Mouse (Mus musculus) MEL (cell line): ENCODE data around the gene Trpm3. TPM values are rescaled to one million over a fixed set of nuclear protein-coding genes. Genes with fewer than 3 reads are reported as not detected.

ENCODE experiments used
- DNase-seq: peaks from one replicate; pipeline ENCODE4 v3.0.0; 2011; ENCODE audit warnings: low read depth, low spot score
- H3K27ac ChIP-seq: 2 replicates; pipeline ENCODE4 v1.5.1; 2012; ENCODE audit warnings: low read depth, mild to moderate bottlenecking, control low read depth, low read length, moderate library complexity; ENCODE audit not compliant: control insufficient read depth
- H3K27me3 ChIP-seq, 2 experiments: fragments of 150-350 bp in 1 of 2; sonication (generic) in 1 of 2; 2 replicates each; pipeline ENCODE4 v1.6.1; 2012; ENCODE audit warnings: low read length in 2 of 2, mild to moderate bottlenecking in 2 of 2, improper control_type of control experiment in 1 of 2, moderate library complexity in 1 of 2; ENCODE audit not compliant: insufficient read depth in 2 of 2, control insufficient read depth in 1 of 2
- H3K36me3 ChIP-seq, 2 experiments: 2 replicates each; pipeline ENCODE4 v1.6.1; 2012 to 2014; ENCODE audit warnings: low read length in 2 of 2, improper control_type of control experiment in 1 of 2, inconsistent platforms in 1 of 2, mild to moderate bottlenecking in 1 of 2; ENCODE audit not compliant: insufficient read depth in 2 of 2, control insufficient read depth in 1 of 2
- H3K4me1 ChIP-seq, 2 experiments: fragments of 150-350 bp in 1 of 2; sonication (generic) in 1 of 2; 2 replicates each; pipeline ENCODE4 v1.6.1; 2012; ENCODE audit warnings: low read length in 2 of 2, improper control_type of control experiment in 1 of 2, mild to moderate bottlenecking in 1 of 2; ENCODE audit not compliant: insufficient read depth in 2 of 2, control insufficient read depth in 1 of 2
- H3K4me3 ChIP-seq, 2 experiments: fragments of 150-350 bp in 1 of 2; sonication (generic) in 1 of 2; 2 replicates each; pipeline ENCODE4 v1.5.1; 2012; ENCODE audit warnings: low read depth in 2 of 2, low read length in 2 of 2, mild to moderate bottlenecking in 2 of 2, moderate library complexity in 2 of 2, control low read depth in 1 of 2, improper control_type of control experiment in 1 of 2; ENCODE audit not compliant: control insufficient read depth in 1 of 2, insufficient read depth in 1 of 2
- H3K79me2 ChIP-seq: 2 replicates; pipeline ENCODE4 v1.6.1; 2012; ENCODE audit warnings: mild to moderate bottlenecking, low read length, moderate library complexity; ENCODE audit not compliant: control insufficient read depth, poor library complexity, insufficient read depth
- H3K9ac ChIP-seq: 2 replicates; pipeline ENCODE4 v1.6.1; 2012; ENCODE audit warnings: low read depth, mild to moderate bottlenecking, control low read depth, low read length, moderate library complexity; ENCODE audit not compliant: control insufficient read depth, poor library complexity, severe bottlenecking
- H3K9me3 ChIP-seq: fragments of 150-350 bp; sonication (generic); replicated peaks from 2 replicates; pipeline ENCODE4 v1.6.1; 2012; ENCODE audit warnings: mild to moderate bottlenecking, low read length, improper control_type of control experiment, moderate library complexity; ENCODE audit not compliant: insufficient read depth
- ELF1 ChIP-seq: IDR thresholded peaks from 2 replicates; pipeline ENCODE4 v1.6.1; 2014; ENCODE audit warnings: low read depth, mild to moderate bottlenecking, inconsistent platforms, low read length, improper control_type of control experiment, moderate library complexity
- GABPA ChIP-seq: IDR thresholded peaks from 2 replicates; pipeline ENCODE4 v1.6.1; 2012; ENCODE audit warnings: low read depth, mild to moderate bottlenecking, inconsistent platforms, low read length, improper control_type of control experiment, moderate library complexity
- GATA1 ChIP-seq: IDR thresholded peaks from 2 replicates; pipeline ENCODE4 v1.6.1; 2011; ENCODE audit warnings: low read depth, low read length, improper control_type of control experiment
- JUND ChIP-seq: IDR thresholded peaks from 2 replicates; pipeline ENCODE4 v1.6.1; 2011; ENCODE audit warnings: low read depth, mild to moderate bottlenecking, improper control_type of control experiment, low read length
- MAFK ChIP-seq: IDR thresholded peaks from 2 replicates; pipeline ENCODE4 v1.6.1; 2011; ENCODE audit warnings: low read depth, mild to moderate bottlenecking, low read length, improper control_type of control experiment, borderline replicate concordance
- MEF2A ChIP-seq: IDR thresholded peaks from 2 replicates; pipeline ENCODE4 v1.6.1; 2014; ENCODE audit warnings: low read depth, mild to moderate bottlenecking, inconsistent platforms, low read length, improper control_type of control experiment; ENCODE audit not compliant: poor library complexity, insufficient replicate concordance, severe bottlenecking; ENCODE audit errors: extremely low read depth
- MYB ChIP-seq: IDR thresholded peaks from 2 replicates; pipeline ENCODE4 v1.6.1; 2011; ENCODE audit warnings: mild to moderate bottlenecking, low read depth, low read length, improper control_type of control experiment
- NRF1 ChIP-seq: IDR thresholded peaks from 2 replicates; pipeline ENCODE4 v1.6.1; 2014; ENCODE audit warnings: low read depth, mild to moderate bottlenecking, inconsistent platforms, low read length, improper control_type of control experiment, moderate library complexity; ENCODE audit not compliant: poor library complexity, insufficient read depth, severe bottlenecking
- POLR2A ChIP-seq, 2 experiments: IDR thresholded peaks; 2 replicates each; pipeline ENCODE4 v1.6.1; 2011 to 2012; ENCODE audit warnings: low read length in 2 of 2, mild to moderate bottlenecking in 2 of 2, control low read depth in 1 of 2, improper control_type of control experiment in 1 of 2, low read depth in 1 of 2, moderate library complexity in 1 of 2; ENCODE audit not compliant: control insufficient read depth in 1 of 2, insufficient read depth in 1 of 2, poor library complexity in 1 of 2
- TBP ChIP-seq: IDR thresholded peaks from 2 replicates; pipeline ENCODE4 v1.8.0; 2011; ENCODE audit warnings: low read depth, low read length, improper control_type of control experiment
- USF1 ChIP-seq: IDR thresholded peaks from 2 replicates; pipeline ENCODE4 v1.6.1; 2014; ENCODE audit warnings: low read depth, mild to moderate bottlenecking, inconsistent platforms, low read length, improper control_type of control experiment, moderate library complexity
- ZC3H11A ChIP-seq: IDR thresholded peaks from 2 replicates; pipeline ENCODE4 v1.6.1; 2012; ENCODE audit warnings: low read depth, mild to moderate bottlenecking, inconsistent platforms, low read length, improper control_type of control experiment
- ZKSCAN1 ChIP-seq: IDR thresholded peaks from 2 replicates; pipeline ENCODE4 v1.6.1; 2012; ENCODE audit warnings: low read depth, mild to moderate bottlenecking, inconsistent platforms, low read length, improper control_type of control experiment, moderate library complexity
- polyA plus RNA-seq, 2 experiments: library from polyadenylated mRNA; stranded (reverse) in 1 of 2; unstranded in 1 of 2; fragments of >175 nt in 1 of 2; fragments of >200 nt in 1 of 2; gene quantifications; 2 replicates each; pipeline versions ENCODE4 v1.2.1 to v1.2.4; 2012; ENCODE audit warnings: low replicate concordance in 2 of 2, low read depth in 1 of 2; ENCODE audit not compliant: insufficient read length in 2 of 2, insufficient read depth in 1 of 2, missing spikeins in 1 of 2
- total RNA-seq: library from RNA; depleted of rRNA; stranded (reverse); fragments of 300-350 nt; gene quantifications from 2 replicates; pipeline ENCODE4 v1.2.3, GENCODE M21; 2012

Gene Trpm3
- total and polyA plus RNA-seq, 3 experiments, result not detected

- Histone ChIP-seq H3K9ac (no peak overlapping the region), H3K36me3 (no peaks in the 10 kb centered on the region), H3K4me3 (no peak overlapping the region), H3K27me3 (no peaks in the 10 kb centered on the region), H3K9me3 (no peaks in the 10 kb centered on the region), H3K27ac (no peak overlapping the region), H3K4me1 (no peaks in the 10 kb centered on the region), H3K79me2 (no peaks in the 10 kb centered on the region)
- no peak for DNase-seq
- no peak for TF ChIP-seq MYB
Observed at GRCm38 (mm10) chr19:22180136-22180535, 41.3 kb downstream of the Trpm3 start.

DNA sequence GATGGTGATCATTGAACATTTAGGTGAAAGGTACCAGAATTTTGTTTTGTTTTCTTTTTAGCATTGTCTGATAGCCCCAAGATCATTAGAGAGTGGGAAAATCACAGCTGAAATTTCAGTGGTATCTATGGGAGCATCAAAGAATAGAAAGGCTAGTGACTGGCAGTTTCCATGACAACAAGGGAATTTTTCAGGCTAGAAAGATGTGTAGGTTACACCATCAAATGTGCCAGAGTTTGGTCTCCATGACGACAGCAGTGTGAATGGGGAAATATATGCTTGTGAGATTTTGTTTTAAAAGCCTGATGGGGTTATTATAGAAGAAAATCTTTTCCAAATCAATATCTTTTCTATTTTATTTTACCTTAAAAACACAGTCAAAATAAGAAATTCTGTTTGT is 50.9 kb downstream of the Trpm3 start:
- no peak overlapping the region for H3K4me3 ChIP-seq
- H3K27ac ChIP-seq, result no peak overlapping the region
- H3K79me2 ChIP-seq, result no peaks in the 10 kb centered on the region
- DNase-seq, result no peak
- no peak overlapping the region for H3K9ac ChIP-seq
- H3K9me3 ChIP-seq, result no peaks in the 10 kb centered on the region
- TF ChIP-seq NRF1 (no peak), ELF1 (no peak), USF1 (no peak)
- no peaks in the 10 kb centered on the region for H3K4me1 ChIP-seq
- H3K27me3 ChIP-seq, result no peaks in the 10 kb centered on the region
- H3K36me3 ChIP-seq, result no peaks in the 10 kb centered on the region

DNA sequence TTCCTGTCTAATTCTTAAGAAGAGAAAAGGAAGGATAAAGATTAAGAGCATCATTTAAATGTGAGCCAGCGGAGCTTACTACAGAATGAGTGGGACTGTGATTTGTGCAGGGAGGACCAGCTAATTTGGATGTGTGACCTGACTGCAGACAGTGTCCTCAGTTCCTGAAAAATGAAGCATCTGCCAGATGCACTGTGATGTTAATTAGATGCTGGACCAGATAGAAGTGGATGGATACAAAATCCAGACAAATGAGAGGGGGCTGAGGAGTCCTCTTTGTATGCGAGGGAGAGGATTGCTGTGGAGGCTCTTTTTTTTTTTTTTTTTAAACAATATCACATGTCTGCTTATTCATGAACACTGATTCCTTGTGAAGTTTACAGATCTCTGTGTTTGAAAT is 83.7 kb downstream of the Trpm3 start:
- no peaks in the 10 kb centered on the region for H3K27me3 ChIP-seq
- no peak for TF ChIP-seq MEF2A
- no peak for TF ChIP-seq MAFK
- no peak for TF ChIP-seq JUND
- TF ChIP-seq GATA1, result no peak
- no peak for TF ChIP-seq GABPA
- no peak for TF ChIP-seq TBP
- TF ChIP-seq MYB, result no peak
- TF ChIP-seq ELF1, result no peak
- TF ChIP-seq NRF1, result no peak
- no peak for TF ChIP-seq POLR2A (IDR thresholded peaks at IDR 0.05; ENCODE audit: control insufficient read depth in 1 of 2, insufficient read depth in 1 of 2, low read depth in 1 of 2, low read length in 2 of 2, poor library complexity in 1 of 2)
- TF ChIP-seq USF1, result no peak
- no peak for TF ChIP-seq ZC3H11A
- no peak for TF ChIP-seq ZKSCAN1
- H3K36me3 ChIP-seq, result no peaks in the 10 kb centered on the region
- H3K9me3 ChIP-seq, result no peaks in the 10 kb centered on the region
- H3K4me3 ChIP-seq, result no peak overlapping the region
- H3K27ac ChIP-seq, result no peak overlapping the region
- H3K9ac ChIP-seq, result no peak overlapping the region
- no peak for DNase-seq
- H3K79me2 ChIP-seq, result no peaks in the 10 kb centered on the region
- H3K4me1 ChIP-seq, result no peaks in the 10 kb centered on the region
